Mouse (Mus musculus) lung, embryonic 15.5 days (tissue): ENCODE results near the gene Arhgap30. TPM values are rescaled to one million over a fixed set of nuclear protein-coding genes. Genes with fewer than 3 reads are reported as not detected.

Experiments
- ATAC-seq: fragments of 200-750 bp; cut with Nextera tagmentation; 2 replicates; pipeline ENCODE4 v1.8.0; 2017; ENCODE audit warnings: moderate number of reproducible peaks, borderline replicate concordance; ENCODE audit not compliant: low FRiP score, low TSS enrichment; ENCODE audit errors: extremely low read depth
- H3K27ac ChIP-seq: fragments of 300-500 bp; sonication (generic); 2 replicates; pipeline ENCODE4 v1.5.1; 2015; ENCODE audit warnings: moderate library complexity, mild to moderate bottlenecking, inconsistent platforms
- H3K27me3 ChIP-seq: fragments of 300-500 bp; sonication (generic); 2 replicates; pipeline ENCODE4 v1.6.1; 2015; ENCODE audit warnings: inconsistent platforms
- H3K36me3 ChIP-seq: fragments of 300-500 bp; sonication (generic); 2 replicates; pipeline ENCODE4 v1.6.1; 2015; ENCODE audit warnings: inconsistent platforms
- H3K4me1 ChIP-seq: fragments of 300-500 bp; sonication (generic); 2 replicates; pipeline ENCODE4 v1.6.1; 2015; ENCODE audit warnings: inconsistent platforms
- H3K4me2 ChIP-seq: fragments of 300-500 bp; sonication (generic); 2 replicates; pipeline ENCODE4 v1.6.1; 2015; ENCODE audit warnings: inconsistent platforms, mild to moderate bottlenecking, moderate library complexity
- H3K4me3 ChIP-seq: fragments of 300-500 bp; sonication (generic); 2 replicates; pipeline ENCODE4 v1.5.1; 2015; ENCODE audit warnings: mild to moderate bottlenecking, inconsistent platforms
- H3K9ac ChIP-seq: fragments of 300-500 bp; sonication (generic); 2 replicates; pipeline ENCODE4 v1.6.1; 2015; ENCODE audit warnings: inconsistent platforms
- H3K9me3 ChIP-seq: fragments of 300-500 bp; sonication (generic); 2 replicates; pipeline ENCODE4 v1.6.1; 2016; ENCODE audit warnings: inconsistent platforms
- WGBS: fragments of 180-500 bp; shearing (Covaris S2); methylation state at CpG from one replicate; pipeline ENCODE4 v1.1.7; 2015; 5-methylcytosine and 5-hydroxymethylcytosine counted together
- polyA plus RNA-seq: library from polyadenylated mRNA; unstranded; fragments of >200 nt; fragmentation: Nextera tagmentation; extraction: Ambion mirVana; gene quantifications from 2 replicates; pipeline ENCODE4 v1.2.1, GENCODE M21; 2015

Gene Arhgap30
- polyA plus RNA-seq, 1 experiment from 2014 or later, result 3.4 TPM

GRCm38 (mm10) chr1:171412446-171412845, 23.7 kb downstream of the Arhgap30 start:
- Histone ChIP-seq H3K27ac (peak overlapping the region; percentile 94), H3K27me3 (peaks cover 21% of the 10 kb centered on the region; the same call in 1 of the 2 replicates), H3K4me2 (peak overlapping the region; percentile 60), H3K36me3 (peaks cover 24% of the 10 kb centered on the region), H3K9ac (peak overlapping the region; percentile 95), H3K4me1 (peaks cover 16% of the 10 kb centered on the region), H3K4me3 (peak overlapping the region; percentile 77), H3K9me3 (no peaks in the 10 kb centered on the region)
- no peak for ATAC-seq
- WGBS, result 59% methylated on average over 3 of the region's 3 CpGs

- H3K4me1 ChIP-seq, result peaks cover 16% of the 10 kb centered on the region
- H3K27me3 ChIP-seq, result peaks cover 14% of the 10 kb centered on the region; the same call in 1 of the 2 replicates
- H3K9ac ChIP-seq, result no peak overlapping the region
- no peak overlapping the region for H3K27ac ChIP-seq
- no peak overlapping the region for H3K4me3 ChIP-seq
- peaks cover 34% of the 10 kb centered on the region for H3K36me3 ChIP-seq
- WGBS, result 75% methylated on average over 8 of the region's 8 CpGs
- no peak for ATAC-seq
- no peaks in the 10 kb centered on the region for H3K9me3 ChIP-seq
- H3K4me2 ChIP-seq, result no peak overlapping the region
Observed at GRCm38 (mm10) chr1:171413608-171414007, 24.9 kb downstream of the Arhgap30 start.

GRCm38 (mm10) chr1:171418660-171419059, 29.9 kb downstream of the Arhgap30 start, which contains the start of gene Tstd1:
Gene Tstd1, plus strand, starts transcription at chr1:171418872.
- H3K4me1 ChIP-seq, result peaks cover 18% of the 10 kb centered on the region
- WGBS, result 64% methylated on average over 5 of the region's 5 CpGs
- peaks cover 49% of the 10 kb centered on the region for H3K36me3 ChIP-seq
- H3K4me3 ChIP-seq, result no peak within 1 kb of the TSS
- no peaks in the 10 kb centered on the region for H3K9me3 ChIP-seq
- H3K27me3 ChIP-seq, result no peaks in the 10 kb centered on the region
- ATAC-seq, result no peak
- no peak within 1 kb of the TSS for H3K4me2 ChIP-seq
- H3K9ac ChIP-seq, result no peak within 1 kb of the TSS
- peak within 1 kb of the TSS; percentile 77 for H3K27ac ChIP-seq

- peaks cover 15% of the 10 kb centered on the region for H3K4me1 ChIP-seq
- WGBS, result 52% methylated on average over 12 of the region's 12 CpGs
- no peaks in the 10 kb centered on the region for H3K27me3 ChIP-seq
- peaks cover 49% of the 10 kb centered on the region for H3K36me3 ChIP-seq
- H3K4me2 ChIP-seq, result no peak overlapping the region
- peak overlapping the region; percentile 77 for H3K27ac ChIP-seq
- H3K9me3 ChIP-seq, result no peaks in the 10 kb centered on the region
- ATAC-seq, result peak; percentile 45; the same call in 1 of the 2 replicates
- H3K4me3 ChIP-seq, result no peak overlapping the region
- H3K9ac ChIP-seq, result no peak overlapping the region
Observed at GRCm38 (mm10) chr1:171419291-171419882, 30.6 kb downstream of the Arhgap30 start.

- peaks cover 21% of the 10 kb centered on the region for H3K4me1 ChIP-seq
- peak overlapping the region; percentile 77 for H3K27ac ChIP-seq
- H3K4me2 ChIP-seq, result no peak overlapping the region
- no peak overlapping the region for H3K9ac ChIP-seq
- peaks cover 49% of the 10 kb centered on the region for H3K36me3 ChIP-seq
- no peak overlapping the region for H3K4me3 ChIP-seq
- 82% methylated on average over 5 of the region's 5 CpGs for WGBS
- no peak for ATAC-seq
- H3K27me3 ChIP-seq, result no peaks in the 10 kb centered on the region
- H3K9me3 ChIP-seq, result no peaks in the 10 kb centered on the region
Observed at GRCm38 (mm10) chr1:171419905-171420304, 31.2 kb downstream of the Arhgap30 start.

GRCm38 (mm10) chr1:171422504-171423095, 33.8 kb downstream of the Arhgap30 start:
- H3K4me1 ChIP-seq, result peaks cover 26% of the 10 kb centered on the region
- H3K9ac ChIP-seq, result no peak overlapping the region
- H3K36me3 ChIP-seq, result peaks cover 25% of the 10 kb centered on the region
- no peak overlapping the region for H3K4me2 ChIP-seq
- WGBS, result 75% methylated on average over 8 of the region's 8 CpGs
- H3K4me3 ChIP-seq, result no peak overlapping the region
- no peaks in the 10 kb centered on the region for H3K9me3 ChIP-seq
- H3K27ac ChIP-seq, result peak overlapping the region; percentile 20; the same call in 1 of the 2 replicates
- no peak for ATAC-seq
- no peaks in the 10 kb centered on the region for H3K27me3 ChIP-seq

- Histone ChIP-seq H3K27ac (no peak overlapping the region), H3K9me3 (no peaks in the 10 kb centered on the region), H3K4me2 (no peak overlapping the region), H3K36me3 (peaks cover 9% of the 10 kb centered on the region; the same call in 1 of the 2 replicates), H3K27me3 (no peaks in the 10 kb centered on the region), H3K9ac (no peak overlapping the region), H3K4me1 (peaks cover 18% of the 10 kb centered on the region), H3K4me3 (no peak overlapping the region)
- no peak for ATAC-seq
- 34% methylated on average over 5 of the region's 5 CpGs for WGBS
Observed at GRCm38 (mm10) chr1:171424638-171425037, 35.9 kb downstream of the Arhgap30 start.

- Histone ChIP-seq H3K9ac (no peak overlapping the region), H3K4me1 (peaks cover 14% of the 10 kb centered on the region; the same call in 1 of the 2 replicates), H3K4me3 (no peak overlapping the region), H3K9me3 (no peaks in the 10 kb centered on the region), H3K4me2 (no peak overlapping the region), H3K36me3 (0 out of 2 replicates have a peak, but pooled peaks cover 4% of the 10 kb centered on the region), H3K27me3 (no peaks in the 10 kb centered on the region), H3K27ac (no peak overlapping the region)
- WGBS, result 35% methylated on average over 4 of the region's 4 CpGs
- ATAC-seq, result no peak; the same call in 1 of the 2 replicates
Observed at GRCm38 (mm10) chr1:171425126-171425525, 36.4 kb downstream of the Arhgap30 start.

- WGBS, result 75% methylated on average over 5 of the region's 5 CpGs
- Histone ChIP-seq H3K4me3 (no peak overlapping the region), H3K9ac (no peak overlapping the region), H3K4me1 (peaks cover 14% of the 10 kb centered on the region), H3K36me3 (no peaks in the 10 kb centered on the region), H3K4me2 (no peak overlapping the region), H3K27ac (no peak overlapping the region), H3K9me3 (no peaks in the 10 kb centered on the region), H3K27me3 (no peaks in the 10 kb centered on the region)
- ATAC-seq, result no peak
Observed at GRCm38 (mm10) chr1:171432158-171432557, 43.4 kb downstream of the Arhgap30 start.

- no peaks in the 10 kb centered on the region for H3K9me3 ChIP-seq
Observed at GRCm38 (mm10) chr1:171435288-171435814, 46.6 kb downstream of the Arhgap30 start.

GRCm38 (mm10) chr1:171435974-171436373, 47.2 kb downstream of the Arhgap30 start:
- Histone ChIP-seq H3K27me3 (no peaks in the 10 kb centered on the region), H3K4me3 (no peak overlapping the region), H3K9me3 (no peaks in the 10 kb centered on the region), H3K27ac (no peak overlapping the region; the same call in 1 of the 2 replicates), H3K9ac (no peak overlapping the region), H3K4me1 (peaks cover 36% of the 10 kb centered on the region), H3K36me3 (no peaks in the 10 kb centered on the region), H3K4me2 (no peak overlapping the region)
- no peak for ATAC-seq
- WGBS, result 39% methylated on average over 1 of the region's 1 CpGs

More at GRCm38 (mm10) chr1:171435288-171435814, 46.6 kb downstream of the Arhgap30 start:
- H3K9ac ChIP-seq, result no peak overlapping the region
- no peak overlapping the region for H3K4me3 ChIP-seq
- ATAC-seq, result no peak
- WGBS, result 26% methylated on average over 7 of the region's 7 CpGs
- H3K4me2 ChIP-seq, result no peak overlapping the region
- H3K27ac ChIP-seq, result no peak overlapping the region; the same call in 1 of the 2 replicates
- peaks cover 29% of the 10 kb centered on the region for H3K4me1 ChIP-seq
- no peaks in the 10 kb centered on the region for H3K36me3 ChIP-seq
- no peaks in the 10 kb centered on the region for H3K27me3 ChIP-seq
